Mouse (Mus musculus): Measurements from ENCODE around the gene Sept12. TPM values are rescaled to one million over a fixed set of nuclear protein-coding genes. Genes with fewer than 3 reads are reported as not detected.

The Sept12 gene
- polyA plus RNA-seq, 1 experiment, result not detected

GRCm38 (mm10) chr16:4964731-4965391 lies 32.8 kb downstream of the Sept12 start:
- 8% methylated on average over 13 of the region's 13 CpGs for WGBS

GRCm38 (mm10) chr16:4963797-4964709 lies 33.6 kb downstream of the Sept12 start, which contains the start of gene Anks3:
TSS of gene Anks3 (minus strand) at chr16:4964205.
- under 1% methylated on average over 76 of the region's 76 CpGs for WGBS

More at GRCm38 (mm10) chr16:4964731-4965391, 32.8 kb downstream of the Sept12 start:
- Histone ChIP-seq H3K4me1 (ENCODE audit: control insufficient read depth, insufficient read depth, insufficient read length) (peaks cover 26% of the 10 kb centered on the region; the same call in 1 of the 2 replicates), H3K36me3 (ENCODE audit: control insufficient read depth, insufficient read depth, low read length) (no peaks in the 10 kb centered on the region), H3K27me3 (ENCODE audit: control insufficient read depth, insufficient read depth, low read length) (no peaks in the 10 kb centered on the region), H3K27ac (ENCODE audit: insufficient read depth, low read length) (peak overlapping the region; percentile 65), H3K4me3 (ENCODE audit: extremely low read depth, insufficient read depth, insufficient read length) (peak overlapping the region; percentile 81)
- no peak for DNase-seq (ENCODE audit: low read depth in 1 of 2, low spot score in 2 of 2)
- TF ChIP-seq POLR2A (IDR thresholded peaks at IDR 0.05; ENCODE audit: low read depth, low read length), result no peak
- TF ChIP-seq CTCF (IDR thresholded peaks at IDR 0.05; ENCODE audit: extremely low read depth, insufficient read depth, insufficient read length, insufficient replicate concordance), result no peak

GRCm38 (mm10) chr16:4963346-4963745 lies 34.3 kb downstream of the Sept12 start:
- 42% methylated on average over 9 of the region's 9 CpGs for WGBS
- Histone ChIP-seq H3K4me1 (ENCODE audit: control insufficient read depth, insufficient read depth, insufficient read length) (peaks cover 14% of the 10 kb centered on the region; the same call in 1 of the 2 replicates), H3K27me3 (ENCODE audit: control insufficient read depth, insufficient read depth, low read length) (no peaks in the 10 kb centered on the region), H3K4me3 (ENCODE audit: extremely low read depth, insufficient read depth, insufficient read length) (peak overlapping the region; percentile 19), H3K36me3 (ENCODE audit: control insufficient read depth, insufficient read depth, low read length) (no peaks in the 10 kb centered on the region), H3K27ac (ENCODE audit: insufficient read depth, low read length) (no peak overlapping the region)
- DNase-seq (ENCODE audit: low read depth in 1 of 2, low spot score in 2 of 2), result no peak
- TF ChIP-seq CTCF (IDR thresholded peaks at IDR 0.05; ENCODE audit: extremely low read depth, insufficient read depth, insufficient read length, insufficient replicate concordance) (no peak), POLR2A (IDR thresholded peaks at IDR 0.05; ENCODE audit: low read depth, low read length) (no peak)

More at GRCm38 (mm10) chr16:4963797-4964709, 33.6 kb downstream of the Sept12 start, which contains the start of gene Anks3:
- DNase-seq (ENCODE audit: low read depth in 1 of 2, low spot score in 2 of 2), result peak; percentile 78 to 96
- TF ChIP-seq POLR2A (IDR thresholded peaks at IDR 0.05; ENCODE audit: low read depth, low read length), result peak; percentile 13; the same call in 1 of the 2 replicates
- TF ChIP-seq CTCF (IDR thresholded peaks at IDR 0.05; ENCODE audit: extremely low read depth, insufficient read depth, insufficient read length, insufficient replicate concordance), result 0 out of 2 replicates have a peak, but pooled peaks have one; percentile 0
- H3K4me1 ChIP-seq (ENCODE audit: control insufficient read depth, insufficient read depth, insufficient read length), result peaks cover 19% of the 10 kb centered on the region; the same call in 1 of the 2 replicates
- H3K36me3 ChIP-seq (ENCODE audit: control insufficient read depth, insufficient read depth, low read length), result no peaks in the 10 kb centered on the region
- peak within 1 kb of the TSS; percentile 65 for H3K27ac ChIP-seq (ENCODE audit: insufficient read depth, low read length)
- H3K27me3 ChIP-seq (ENCODE audit: control insufficient read depth, insufficient read depth, low read length), result no peaks in the 10 kb centered on the region
- peak within 1 kb of the TSS; percentile 81 for H3K4me3 ChIP-seq (ENCODE audit: extremely low read depth, insufficient read depth, insufficient read length)

- Histone ChIP-seq H3K27ac (ENCODE audit: insufficient read depth, low read length) (no peak overlapping the region), H3K4me1 (ENCODE audit: control insufficient read depth, insufficient read depth, insufficient read length) (peaks cover 11% of the 10 kb centered on the region; the same call in 1 of the 2 replicates), H3K27me3 (ENCODE audit: control insufficient read depth, insufficient read depth, low read length) (no peaks in the 10 kb centered on the region), H3K36me3 (ENCODE audit: control insufficient read depth, insufficient read depth, low read length) (peaks cover 5% of the 10 kb centered on the region), H3K4me3 (ENCODE audit: extremely low read depth, insufficient read depth, insufficient read length) (no peak overlapping the region)
- TF ChIP-seq POLR2A (IDR thresholded peaks at IDR 0.05; ENCODE audit: low read depth, low read length) (no peak), CTCF (IDR thresholded peaks at IDR 0.05; ENCODE audit: extremely low read depth, insufficient read depth, insufficient read length, insufficient replicate concordance) (no peak)
- WGBS, result 68% methylated on average over 8 of the region's 8 CpGs
- DNase-seq (ENCODE audit: low read depth in 1 of 2, low spot score in 2 of 2), result no peak
Observed at GRCm38 (mm10) chr16:4960260-4960659, 37.4 kb downstream of the Sept12 start.

GRCm38 (mm10) chr16:4957446-4957845 lies 40.2 kb downstream of the Sept12 start:
- DNase-seq (ENCODE audit: low read depth in 1 of 2, low spot score in 2 of 2), result no peak
- no peak overlapping the region for H3K27ac ChIP-seq (ENCODE audit: insufficient read depth, low read length)
- no peak overlapping the region for H3K4me3 ChIP-seq (ENCODE audit: extremely low read depth, insufficient read depth, insufficient read length)
- H3K36me3 ChIP-seq (ENCODE audit: control insufficient read depth, insufficient read depth, low read length), result peaks cover 26% of the 10 kb centered on the region
- 85% methylated on average over 3 of the region's 3 CpGs for WGBS
- peaks cover 4% of the 10 kb centered on the region; the same call in 1 of the 2 replicates for H3K4me1 ChIP-seq (ENCODE audit: control insufficient read depth, insufficient read depth, insufficient read length)
- no peak for TF ChIP-seq CTCF (IDR thresholded peaks at IDR 0.05; ENCODE audit: extremely low read depth, insufficient read depth, insufficient read length, insufficient replicate concordance)
- TF ChIP-seq POLR2A (IDR thresholded peaks at IDR 0.05; ENCODE audit: low read depth, low read length), result no peak
- no peaks in the 10 kb centered on the region for H3K27me3 ChIP-seq (ENCODE audit: control insufficient read depth, insufficient read depth, low read length)

- no peak for TF ChIP-seq POLR2A (IDR thresholded peaks at IDR 0.05; ENCODE audit: low read depth, low read length)
- no peak for TF ChIP-seq CTCF (IDR thresholded peaks at IDR 0.05; ENCODE audit: extremely low read depth, insufficient read depth, insufficient read length, insufficient replicate concordance)
- no peak for DNase-seq (ENCODE audit: low read depth in 1 of 2, low spot score in 2 of 2)
- peaks cover 4% of the 10 kb centered on the region; the same call in 1 of the 2 replicates for H3K4me1 ChIP-seq (ENCODE audit: control insufficient read depth, insufficient read depth, insufficient read length)
- peaks cover 28% of the 10 kb centered on the region for H3K36me3 ChIP-seq (ENCODE audit: control insufficient read depth, insufficient read depth, low read length)
- 77% methylated on average over 3 of the region's 3 CpGs for WGBS
- H3K27me3 ChIP-seq (ENCODE audit: control insufficient read depth, insufficient read depth, low read length), result no peaks in the 10 kb centered on the region
- no peak overlapping the region for H3K4me3 ChIP-seq (ENCODE audit: extremely low read depth, insufficient read depth, insufficient read length)
- H3K27ac ChIP-seq (ENCODE audit: insufficient read depth, low read length), result no peak overlapping the region
Observed at GRCm38 (mm10) chr16:4956609-4957008, 41.0 kb downstream of the Sept12 start.
